Mouse (Mus musculus): ENCODE measurements around the gene Mup2. TPM values are rescaled to one million over a fixed set of nuclear protein-coding genes. Genes with fewer than 3 reads are reported as not detected.
"Not testable (repeated sequence)": the region's sequence is repeated elsewhere in the genome, so short reads cannot be mapped to it uniquely, and the experiment has no call there.

Mup2 gene
- polyA plus RNA-seq (2012; ENCODE audit: insufficient read depth, insufficient read length, missing spikeins): 3.6 TPM in 1 of 2 replicates, not detected in the other

- not testable (repeated sequence) for H3K27ac ChIP-seq (replicated peaks; ENCODE audit: low read depth, low read length); H3K4me3 ChIP-seq (ENCODE audit: insufficient read depth, low read depth, low read length); H3K4me1 ChIP-seq (ENCODE audit: control insufficient read depth, insufficient read depth, insufficient read length, low read length)
Observed at GRCm38 (mm10) chr4:60154189-60154588, at the start of gene Mup2. TSS of gene Mup2 (minus strand) at chr4:60154289.

Other genes starting within 250 kb of the Mup2 start
- gene Slc46a2, start 239.2 kb downstream of the Mup2 start, polyA plus RNA-seq (2012; ENCODE audit: insufficient read depth, insufficient read length, missing spikeins): not detected in 2 replicates
- not detected in 2 replicates for gene Mup4, start 193.6 kb downstream of the Mup2 start, polyA plus RNA-seq (2012; ENCODE audit: insufficient read depth, insufficient read length, missing spikeins)
- gene Mup6, start 190.0 kb downstream of the Mup2 start, polyA plus RNA-seq (2012; ENCODE audit: insufficient read depth, insufficient read length, missing spikeins): not detected in 2 replicates
- gene Mup7, start 83.8 kb downstream of the Mup2 start, polyA plus RNA-seq (2012; ENCODE audit: insufficient read depth, insufficient read length, missing spikeins): 4.7 and 14.6 TPM in 2 replicates
- not detected in 2 replicates for gene Mup8, start 68.3 kb upstream of the Mup2 start, polyA plus RNA-seq (2012; ENCODE audit: insufficient read depth, insufficient read length, missing spikeins)

Measured in brown adipose tissue, adult 24 weeks (tissue).